Mouse (Mus musculus): Measurements from ENCODE around the gene Ugt1a7c.

DNA sequence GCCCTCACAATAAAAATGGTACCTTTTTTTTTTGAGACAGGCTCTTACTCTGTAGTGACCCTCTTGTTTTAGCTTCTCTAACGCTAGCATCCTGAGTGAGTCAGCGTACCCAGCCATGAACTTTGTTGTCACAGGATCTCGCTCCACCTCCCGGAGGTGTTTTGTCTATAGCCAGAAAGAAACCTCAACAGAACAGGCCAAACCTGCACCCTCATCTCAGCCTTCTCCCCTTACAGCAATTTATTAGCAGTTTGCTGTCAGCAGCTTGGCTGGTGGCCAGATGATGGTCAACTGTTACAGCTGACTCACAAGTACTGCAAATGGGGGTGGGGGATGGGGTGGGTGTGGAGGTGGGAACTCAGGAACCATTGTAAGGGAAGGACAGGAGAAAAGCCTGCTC, 167.4 kb downstream of the Ugt1a7c start:
- TF ChIP-seq CTCF (IDR thresholded peaks at IDR 0.05; ENCODE audit: insufficient read depth, low read depth, low read length) (no peak), POLR2A (IDR thresholded peaks at IDR 0.05; ENCODE audit: insufficient read depth, low read depth, low read length) (no peak)
